Mouse (Mus musculus): Measurements from ENCODE around the gene Rab17. TPM values are rescaled to one million over a fixed set of nuclear protein-coding genes. Genes with fewer than 3 reads are reported as not detected.

Gene Rab17
- total and polyA plus RNA-seq, 3 experiments: not detected

GRCm38 (mm10) chr1:90909161-90909560, 60.3 kb downstream of the Rab17 start:
- H3K4me1 ChIP-seq (ENCODE audit: control insufficient read depth in 1 of 2, insufficient read depth in 2 of 2, low read length in 2 of 2): no peaks in the 10 kb centered on the region
- H3K4me3 ChIP-seq (ENCODE audit: control insufficient read depth in 1 of 2, insufficient read depth in 1 of 2, low read depth in 2 of 2, low read length in 2 of 2): no peak overlapping the region
- TF ChIP-seq ZC3H11A (IDR thresholded peaks at IDR 0.05; ENCODE audit: low read depth, low read length) (no peak), GATA1 (IDR thresholded peaks at IDR 0.05; ENCODE audit: low read depth, low read length) (no peak), ZNF384 (IDR thresholded peaks at IDR 0.05; ENCODE audit: low read depth, low read length) (no peak), GABPA (IDR thresholded peaks at IDR 0.05; ENCODE audit: low read depth, low read length) (no peak), BHLHE40 (IDR thresholded peaks at IDR 0.05; ENCODE audit: borderline replicate concordance, low read depth, low read length) (no peak), TCF12 (IDR thresholded peaks at IDR 0.05; ENCODE audit: low read depth, low read length) (no peak), MAX (IDR thresholded peaks at IDR 0.05; ENCODE audit: low read length) (no peak), MYB (IDR thresholded peaks at IDR 0.05; ENCODE audit: low read depth, low read length) (no peak), MAZ (IDR thresholded peaks at IDR 0.05; ENCODE audit: low read depth, low read length) (no peak), CHD2 (IDR thresholded peaks at IDR 0.05; ENCODE audit: low read length) (no peak)
- no peak overlapping the region for H3K9ac ChIP-seq (ENCODE audit: control insufficient read depth, low read depth, low read length, poor library complexity, severe bottlenecking)
- no peak overlapping the region for H3K27ac ChIP-seq (ENCODE audit: control insufficient read depth, low read depth, low read length)
- H3K27me3 ChIP-seq (ENCODE audit: control insufficient read depth in 1 of 2, insufficient read depth in 2 of 2, low read length in 2 of 2): no peaks in the 10 kb centered on the region
- no peaks in the 10 kb centered on the region for H3K36me3 ChIP-seq (ENCODE audit: control insufficient read depth in 1 of 2, insufficient read depth in 2 of 2, low read length in 2 of 2)
- H3K79me2 ChIP-seq (ENCODE audit: control insufficient read depth, insufficient read depth, low read length, poor library complexity): no peaks in the 10 kb centered on the region
- DNase-seq (ENCODE audit: low read depth, low spot score): no peak
- H3K9me3 ChIP-seq (replicated peaks; ENCODE audit: insufficient read depth, low read length): no peaks in the 10 kb centered on the region

Other genes starting within 250 kb of the Rab17 start
- gene Col6a3, start 125.7 kb downstream of the Rab17 start, total RNA-seq (2012; rRNA removed): not detected in 2 replicates
- not detected for gene Col6a3, start 125.7 kb downstream of the Rab17 start, polyA plus RNA-seq (2012; ENCODE audit: insufficient read depth in 1 of 2, insufficient read length in 2 of 2, low read depth in 1 of 2, low replicate concordance in 2 of 2, missing spikeins in 1 of 2)
- gene Mlph, start 54.6 kb downstream of the Rab17 start, total RNA-seq (2012; rRNA removed): not detected in 2 replicates
- not detected for gene Mlph, start 54.6 kb downstream of the Rab17 start, polyA plus RNA-seq (2012; ENCODE audit: insufficient read depth in 1 of 2, insufficient read length in 2 of 2, low read depth in 1 of 2, low replicate concordance in 2 of 2, missing spikeins in 1 of 2)
- gene Prlh, start 16.6 kb downstream of the Rab17 start, total RNA-seq (2012; rRNA removed): not detected in 2 replicates
- gene Prlh, start 16.6 kb downstream of the Rab17 start, polyA plus RNA-seq (2012; ENCODE audit: insufficient read depth in 1 of 2, insufficient read length in 2 of 2, low read depth in 1 of 2, low replicate concordance in 2 of 2, missing spikeins in 1 of 2): not detected
- 12.9 and 13.9 TPM in 2 replicates for gene Lrrfip1, start 29.1 kb upstream of the Rab17 start, total RNA-seq (2012; rRNA removed)
- 10 to 100 TPM in 1 of 2 experiments, not detected in 1; 15.4 TPM for gene Lrrfip1, start 29.1 kb upstream of the Rab17 start, polyA plus RNA-seq (2012; ENCODE audit: insufficient read depth in 1 of 2, insufficient read length in 2 of 2, low read depth in 1 of 2, low replicate concordance in 2 of 2, missing spikeins in 1 of 2)
- not detected in 2 replicates for gene Rbm44, start 175.4 kb upstream of the Rab17 start, total RNA-seq (2012; rRNA removed)
- gene Rbm44, start 175.4 kb upstream of the Rab17 start, polyA plus RNA-seq (2012; ENCODE audit: insufficient read depth in 1 of 2, insufficient read length in 2 of 2, low read depth in 1 of 2, low replicate concordance in 2 of 2, missing spikeins in 1 of 2): not detected
- gene Ramp1, start 210.2 kb upstream of the Rab17 start, total RNA-seq (2012; rRNA removed): 2.6 and 5.6 TPM in 2 replicates
- gene Ramp1, start 210.2 kb upstream of the Rab17 start, polyA plus RNA-seq (2012; ENCODE audit: insufficient read depth in 1 of 2, insufficient read length in 2 of 2, low read depth in 1 of 2, low replicate concordance in 2 of 2, missing spikeins in 1 of 2): 1 to 10 TPM in 1 of 2 experiments, not detected in 1; 4.1 TPM

Data from MEL (cell line).